Mouse (Mus musculus): Measurements from ENCODE around the gene Cyb5r4. TPM values are rescaled to one million over a fixed set of nuclear protein-coding genes. Genes with fewer than 3 reads are reported as not detected.
"Not testable (repeated sequence)": the region's sequence is repeated elsewhere in the genome, so short reads cannot be mapped to it uniquely, and the experiment has no call there.

Cyb5r4 gene
- 10.9 and 15.0 TPM in 2 replicates for polyA plus RNA-seq (2012; rRNA removed)

DNA sequence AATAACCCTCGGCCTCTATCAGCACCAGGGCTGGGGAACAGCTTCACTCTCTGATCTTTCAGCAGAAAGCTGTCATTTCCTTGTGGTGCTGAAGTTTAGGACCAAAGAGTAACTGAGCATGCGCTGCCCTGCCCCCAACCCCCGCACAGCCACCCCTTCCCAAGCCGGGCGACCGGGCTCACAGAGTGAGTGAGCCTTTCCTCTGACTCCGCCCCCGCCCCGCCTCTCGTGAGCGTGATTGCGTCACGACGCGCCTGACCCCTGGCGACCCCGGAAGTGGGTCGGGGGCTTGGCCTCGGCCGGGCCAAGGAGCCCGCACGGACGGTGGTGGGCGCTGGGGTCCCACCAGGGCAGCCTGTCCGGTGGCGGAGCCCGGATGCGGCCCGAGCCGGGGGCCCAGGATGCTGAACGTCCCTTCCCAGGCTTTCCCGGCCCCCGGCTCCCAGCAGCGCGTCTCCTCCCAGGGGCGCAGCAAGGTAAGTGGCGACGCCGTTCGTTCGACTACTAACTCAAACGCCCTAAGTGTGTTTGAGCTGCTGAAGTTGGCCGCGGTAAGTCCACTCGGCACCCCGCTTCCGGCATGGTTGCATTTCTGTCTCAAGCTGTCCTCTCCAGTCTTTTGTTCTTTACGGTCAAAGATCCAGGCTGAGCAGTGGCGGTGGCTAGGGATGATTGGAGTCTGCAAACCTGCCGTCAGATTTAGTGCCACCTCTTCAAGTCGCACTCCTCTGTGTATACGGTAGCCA, at the start of gene Cyb5r4:
Gene Cyb5r4 (plus strand): TSS at position 237 of the 746 bp plus-strand sequence.
- H3K4me3 ChIP-seq (ENCODE audit: insufficient read depth, low read depth, low read length): peak within 1 kb of the TSS; percentile 63
- peak; percentile 97 for DNase-seq
- H3K4me1 ChIP-seq (ENCODE audit: control insufficient read depth, insufficient read depth, low read length): 0 out of 2 replicates have a peak, but pooled peaks cover 3% of the 10 kb centered on the region
- WGBS: 2% methylated on average over 47 of the region's 52 CpGs
- H3K27ac ChIP-seq (ENCODE audit: insufficient read depth, low read depth, low read length): peak within 1 kb of the TSS; percentile 62
- no peaks in the 10 kb centered on the region for H3K27me3 ChIP-seq (replicated peaks; ENCODE audit: control insufficient read depth, insufficient read depth, low read length)
- no peaks in the 10 kb centered on the region for H3K36me3 ChIP-seq (ENCODE audit: control insufficient read depth, insufficient read depth, low read length)
- TF ChIP-seq CTCF (conservative IDR thresholded peaks at IDR 0.05; ENCODE audit: insufficient read depth, insufficient read length, low read depth, low read length): no peak
- TF ChIP-seq POLR2A (IDR thresholded peaks at IDR 0.05; ENCODE audit: low read depth, low read length): peak; percentile 28

- not testable (repeated sequence) for H3K4me3 ChIP-seq (ENCODE audit: insufficient read depth, low read depth, low read length); H3K27ac ChIP-seq (ENCODE audit: insufficient read depth, low read depth, low read length)
These were observed 49.3 kb upstream of the Cyb5r4 start for GRCm38 (mm10) chr9:86972471-86972870.

GRCm38 (mm10) chr9:86973562-86973961, 48.3 kb upstream of the Cyb5r4 start:
- Histone ChIP-seq H3K4me1 (ENCODE audit: control insufficient read depth, insufficient read depth, low read length) (no peaks in the 10 kb centered on the region), H3K27ac (ENCODE audit: insufficient read depth, low read depth, low read length) (no peak overlapping the region), H3K36me3 (ENCODE audit: control insufficient read depth, insufficient read depth, low read length) (no peaks in the 10 kb centered on the region), H3K4me3 (ENCODE audit: insufficient read depth, low read depth, low read length) (no peak overlapping the region), H3K27me3 (replicated peaks; ENCODE audit: control insufficient read depth, insufficient read depth, low read length) (no peaks in the 10 kb centered on the region)
- TF ChIP-seq CTCF (conservative IDR thresholded peaks at IDR 0.05; ENCODE audit: insufficient read depth, insufficient read length, low read depth, low read length) (no peak), POLR2A (IDR thresholded peaks at IDR 0.05; ENCODE audit: low read depth, low read length) (no peak)
- 76% methylated on average over 4 of the region's 4 CpGs for WGBS
- DNase-seq: no peak

More at GRCm38 (mm10) chr9:86972471-86972870, 49.3 kb upstream of the Cyb5r4 start:
- not testable (repeated sequence) for H3K4me1 ChIP-seq (ENCODE audit: control insufficient read depth, insufficient read depth, low read length); H3K27me3 ChIP-seq (replicated peaks; ENCODE audit: control insufficient read depth, insufficient read depth, low read length); H3K36me3 ChIP-seq (ENCODE audit: control insufficient read depth, insufficient read depth, low read length); DNase-seq

DNA sequence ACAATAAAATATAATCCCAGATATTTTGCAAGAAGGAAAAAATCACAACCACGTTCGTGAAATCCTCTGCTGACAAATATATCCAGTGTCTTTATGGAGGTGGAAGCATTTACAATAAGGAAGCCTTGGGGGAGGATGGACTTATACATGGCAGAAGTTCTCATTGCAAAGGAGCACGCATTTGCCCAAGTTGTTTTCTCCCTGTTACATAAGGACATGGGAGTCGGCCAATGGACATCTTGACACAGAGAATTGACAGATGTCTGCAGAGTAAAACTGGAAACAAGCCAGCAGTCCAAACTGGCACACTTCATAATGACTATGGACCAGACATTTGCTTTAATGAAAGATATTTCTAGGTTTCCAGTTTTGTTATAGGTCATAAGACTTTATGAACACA, 44.9 kb upstream of the Cyb5r4 start:
- no peak for DNase-seq
- 72% methylated on average over 4 of the region's 4 CpGs for WGBS
- Histone ChIP-seq H3K27me3 (replicated peaks; ENCODE audit: control insufficient read depth, insufficient read depth, low read length) (no peaks in the 10 kb centered on the region), H3K4me1 (ENCODE audit: control insufficient read depth, insufficient read depth, low read length) (no peaks in the 10 kb centered on the region), H3K36me3 (ENCODE audit: control insufficient read depth, insufficient read depth, low read length) (no peaks in the 10 kb centered on the region), H3K4me3 (ENCODE audit: insufficient read depth, low read depth, low read length) (no peak overlapping the region), H3K27ac (ENCODE audit: insufficient read depth, low read depth, low read length) (no peak overlapping the region)
- no peak for TF ChIP-seq CTCF (conservative IDR thresholded peaks at IDR 0.05; ENCODE audit: insufficient read depth, insufficient read length, low read depth, low read length)
- TF ChIP-seq POLR2A (IDR thresholded peaks at IDR 0.05; ENCODE audit: low read depth, low read length): no peak

DNA sequence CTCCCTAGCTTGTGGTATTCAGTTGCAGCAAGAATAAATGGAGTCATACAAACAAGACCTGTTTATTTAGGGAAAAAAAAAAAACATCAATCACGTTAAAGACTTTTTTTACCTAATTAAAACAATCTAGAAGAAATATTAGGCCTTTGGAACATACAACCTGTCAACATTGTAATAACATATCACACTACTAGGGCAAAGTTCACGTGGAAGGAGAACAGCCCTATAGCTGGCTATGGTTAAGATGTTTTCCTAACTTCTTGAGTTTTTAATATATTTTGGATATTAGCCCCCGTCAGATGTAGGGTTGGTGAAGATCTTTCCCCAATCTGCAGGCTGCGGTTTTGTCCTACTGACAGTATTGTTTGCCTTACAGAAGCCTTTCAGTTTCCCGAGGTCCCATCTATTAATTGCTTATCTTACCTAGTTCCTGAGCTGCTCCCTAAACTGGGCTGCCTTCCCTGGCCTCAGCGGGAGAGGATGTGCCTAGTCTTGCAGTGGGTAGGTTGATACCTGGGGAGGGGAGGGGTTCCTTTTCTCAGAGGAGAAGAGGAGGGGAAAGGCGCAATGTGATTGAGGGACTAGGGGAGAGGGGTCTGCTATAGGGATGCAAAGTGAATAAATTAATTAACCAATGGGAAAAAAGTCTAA, 43.4 kb upstream of the Cyb5r4 start:
- Histone ChIP-seq H3K4me3 (ENCODE audit: insufficient read depth, low read depth, low read length) (no peak overlapping the region), H3K27ac (ENCODE audit: insufficient read depth, low read depth, low read length) (no peak overlapping the region), H3K27me3 (replicated peaks; ENCODE audit: control insufficient read depth, insufficient read depth, low read length) (no peaks in the 10 kb centered on the region), H3K4me1 (ENCODE audit: control insufficient read depth, insufficient read depth, low read length) (no peaks in the 10 kb centered on the region), H3K36me3 (ENCODE audit: control insufficient read depth, insufficient read depth, low read length) (no peaks in the 10 kb centered on the region)
- 64% methylated on average over 7 of the region's 7 CpGs for WGBS
- no peak for DNase-seq
- no peak for TF ChIP-seq POLR2A (IDR thresholded peaks at IDR 0.05; ENCODE audit: low read depth, low read length)
- TF ChIP-seq CTCF (conservative IDR thresholded peaks at IDR 0.05; ENCODE audit: insufficient read depth, insufficient read length, low read depth, low read length): no peak

- no peak overlapping the region for H3K27ac ChIP-seq (ENCODE audit: insufficient read depth, low read depth, low read length)
- H3K27me3 ChIP-seq (replicated peaks; ENCODE audit: control insufficient read depth, insufficient read depth, low read length): no peaks in the 10 kb centered on the region
- DNase-seq: no peak
- H3K4me3 ChIP-seq (ENCODE audit: insufficient read depth, low read depth, low read length): no peak overlapping the region
- H3K36me3 ChIP-seq (ENCODE audit: control insufficient read depth, insufficient read depth, low read length): no peaks in the 10 kb centered on the region
- no peak for TF ChIP-seq CTCF (conservative IDR thresholded peaks at IDR 0.05; ENCODE audit: insufficient read depth, insufficient read length, low read depth, low read length)
- TF ChIP-seq POLR2A (IDR thresholded peaks at IDR 0.05; ENCODE audit: low read depth, low read length): no peak
- no peaks in the 10 kb centered on the region for H3K4me1 ChIP-seq (ENCODE audit: control insufficient read depth, insufficient read depth, low read length)
These were observed 41.8 kb upstream of the Cyb5r4 start for GRCm38 (mm10) chr9:86980048-86980447.

GRCm38 (mm10) chr9:86980942-86981341, 40.9 kb upstream of the Cyb5r4 start:
- WGBS: 61% methylated on average over 2 of the region's 2 CpGs
- Histone ChIP-seq H3K4me1 (ENCODE audit: control insufficient read depth, insufficient read depth, low read length) (no peaks in the 10 kb centered on the region), H3K27me3 (replicated peaks; ENCODE audit: control insufficient read depth, insufficient read depth, low read length) (no peaks in the 10 kb centered on the region; the same call in 1 of the 2 replicates), H3K27ac (ENCODE audit: insufficient read depth, low read depth, low read length) (no peak overlapping the region), H3K36me3 (ENCODE audit: control insufficient read depth, insufficient read depth, low read length) (no peaks in the 10 kb centered on the region), H3K4me3 (ENCODE audit: insufficient read depth, low read depth, low read length) (no peak overlapping the region)
- TF ChIP-seq CTCF (conservative IDR thresholded peaks at IDR 0.05; ENCODE audit: insufficient read depth, insufficient read length, low read depth, low read length): no peak
- TF ChIP-seq POLR2A (IDR thresholded peaks at IDR 0.05; ENCODE audit: low read depth, low read length): no peak
- DNase-seq: no peak
